Mouse (Mus musculus) common myeloid progenitor, adult 5-6 weeks (primary cell): Measurements from ENCODE around the gene Ppfia3. TPM values are rescaled to one million over a fixed set of nuclear protein-coding genes. Genes with fewer than 3 reads are reported as not detected.

Source experiments
- ATAC-seq: replicated peaks from 2 replicates; pipeline ENCODE4 v1.8.0; 2016; ENCODE audit warnings: low read depth, mild to moderate bottlenecking, moderate TSS enrichment, inconsistent platforms; ENCODE audit not compliant: poor library complexity, severe bottlenecking
- total RNA-seq: library from RNA; stranded (forward); fragments of 200-1000, 187-1606 nt; gene quantifications from 2 replicates; pipeline ENCODE4 v1.2.3, GENCODE M21; 2017

The Ppfia3 gene
- total RNA-seq, 1 experiment from 2014 or later, result not detected

DNA sequence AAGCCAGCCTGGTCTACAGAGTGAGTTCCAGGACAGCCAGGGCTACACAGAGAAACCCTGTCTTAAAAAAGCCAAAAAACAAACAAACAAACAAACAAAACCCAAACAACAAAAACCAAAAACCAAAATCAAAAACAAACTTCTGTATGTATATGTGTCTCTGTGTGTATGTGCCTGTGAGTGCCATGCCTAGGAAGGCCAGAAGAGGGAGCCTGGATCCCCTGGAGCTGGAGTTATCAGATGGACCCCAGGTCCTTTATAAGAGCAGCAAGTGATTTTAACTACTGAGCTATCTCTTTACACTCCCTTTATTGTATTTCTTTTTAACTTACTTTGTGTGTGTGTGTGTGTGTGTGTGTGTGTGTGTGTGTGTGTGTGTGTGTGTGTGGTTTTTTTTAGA lies 41.0 kb downstream of the Ppfia3 start:
- ATAC-seq, result no peak

DNA sequence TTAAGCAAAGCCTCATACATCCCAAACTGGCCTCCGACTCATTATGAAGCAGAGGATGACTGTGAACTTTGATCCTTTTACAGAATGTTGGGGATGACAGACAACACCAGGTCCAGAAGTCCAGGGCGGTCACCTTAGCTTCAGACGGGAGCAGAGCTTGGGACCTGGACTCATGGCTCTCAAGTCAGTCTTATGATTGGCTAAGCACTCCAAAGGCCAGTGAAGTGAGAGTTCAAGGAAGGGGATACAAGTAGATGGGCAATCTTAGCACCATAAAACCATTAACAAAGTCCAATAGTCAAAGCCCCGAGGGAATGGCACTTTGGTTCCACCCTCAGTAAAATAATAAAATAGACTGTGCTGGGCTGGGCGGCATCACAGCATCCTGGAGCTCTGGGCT lies 43.8 kb downstream of the Ppfia3 start:
- ATAC-seq, result no peak

DNA sequence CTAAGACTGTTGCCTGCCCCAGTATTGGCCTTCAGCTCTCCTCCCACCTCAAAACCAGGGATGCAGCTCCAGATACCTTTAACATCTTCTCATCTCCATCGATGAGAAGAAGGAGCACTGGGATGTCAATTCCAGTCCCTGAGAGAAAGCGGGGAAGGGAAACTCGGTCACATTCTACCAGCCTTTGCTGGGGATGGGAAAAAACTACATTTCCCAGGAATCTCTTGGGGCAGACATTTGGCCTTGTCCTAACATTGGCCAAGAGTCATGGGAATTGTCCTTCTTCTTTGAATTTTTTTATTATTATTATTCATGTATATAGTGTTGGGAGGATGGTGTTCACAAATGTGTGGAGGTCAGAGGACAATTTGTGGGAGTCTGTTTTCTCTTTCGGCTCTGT lies 44.6 kb downstream of the Ppfia3 start:
- no peak for ATAC-seq

DNA sequence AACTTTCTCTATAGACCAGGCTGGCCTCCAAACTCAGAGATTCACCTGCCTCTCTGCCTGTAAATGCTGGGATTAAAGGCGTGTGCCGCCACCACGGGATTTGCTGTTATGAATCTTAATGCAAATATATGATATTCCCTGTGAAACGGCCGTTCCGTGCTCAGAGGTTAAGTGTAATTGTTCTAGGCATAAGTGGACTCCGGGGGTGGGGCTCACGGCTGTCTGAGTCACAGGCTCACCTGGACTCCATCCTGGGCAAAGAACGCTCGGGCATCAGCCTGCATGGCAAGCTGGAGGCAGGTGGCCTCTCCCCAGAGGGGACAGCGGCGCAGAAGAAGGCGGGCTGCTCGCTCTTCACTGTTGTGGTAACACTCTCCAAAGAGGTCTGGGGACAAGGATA lies 50.3 kb downstream of the Ppfia3 start:
- no peak for ATAC-seq

DNA sequence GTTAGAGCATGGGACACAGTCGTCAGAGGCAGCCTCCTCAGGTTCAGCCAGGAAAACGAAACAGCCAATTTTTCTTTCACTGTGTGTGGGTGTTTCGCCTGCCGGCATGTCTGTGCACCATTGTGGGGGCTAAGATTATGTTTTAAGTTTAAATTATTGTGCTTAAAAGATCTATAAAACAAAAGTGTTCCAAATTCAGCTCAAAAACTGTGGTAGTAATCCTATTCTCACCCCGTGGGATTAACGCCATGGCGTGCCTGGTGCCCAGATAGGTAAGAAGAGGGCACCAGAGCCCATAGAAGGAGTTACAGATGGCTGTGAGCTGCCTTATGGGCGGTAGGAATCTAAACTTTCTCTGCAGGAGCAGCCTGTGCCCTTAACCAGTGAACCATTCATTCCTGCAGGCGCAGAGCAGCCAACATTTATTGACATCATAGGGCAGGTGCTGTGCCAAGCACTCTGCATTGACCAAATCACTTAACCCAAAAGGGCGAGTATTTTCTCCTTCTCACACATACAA lies 51.6 kb downstream of the Ppfia3 start:
- no peak for ATAC-seq

DNA sequence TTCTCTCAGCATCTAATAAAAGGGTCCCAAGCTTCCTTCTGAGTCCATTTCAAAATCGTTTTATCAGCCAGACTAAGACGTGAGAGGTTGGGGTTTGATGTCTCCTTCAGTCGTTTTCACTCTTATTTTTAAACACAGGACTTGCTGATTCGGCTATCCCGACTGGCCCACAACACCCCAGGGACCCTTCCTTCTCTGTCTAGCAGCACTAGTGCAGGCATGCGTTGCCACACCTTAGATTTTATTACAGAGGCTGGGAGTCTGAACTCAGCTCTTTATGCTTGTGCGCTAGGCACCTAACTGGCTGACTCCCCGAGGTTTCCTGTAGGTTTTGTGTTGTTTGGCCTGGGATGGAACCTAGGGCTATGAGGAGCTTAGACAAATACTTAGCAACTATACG lies 53.3 kb downstream of the Ppfia3 start:
- no peak for ATAC-seq

DNA sequence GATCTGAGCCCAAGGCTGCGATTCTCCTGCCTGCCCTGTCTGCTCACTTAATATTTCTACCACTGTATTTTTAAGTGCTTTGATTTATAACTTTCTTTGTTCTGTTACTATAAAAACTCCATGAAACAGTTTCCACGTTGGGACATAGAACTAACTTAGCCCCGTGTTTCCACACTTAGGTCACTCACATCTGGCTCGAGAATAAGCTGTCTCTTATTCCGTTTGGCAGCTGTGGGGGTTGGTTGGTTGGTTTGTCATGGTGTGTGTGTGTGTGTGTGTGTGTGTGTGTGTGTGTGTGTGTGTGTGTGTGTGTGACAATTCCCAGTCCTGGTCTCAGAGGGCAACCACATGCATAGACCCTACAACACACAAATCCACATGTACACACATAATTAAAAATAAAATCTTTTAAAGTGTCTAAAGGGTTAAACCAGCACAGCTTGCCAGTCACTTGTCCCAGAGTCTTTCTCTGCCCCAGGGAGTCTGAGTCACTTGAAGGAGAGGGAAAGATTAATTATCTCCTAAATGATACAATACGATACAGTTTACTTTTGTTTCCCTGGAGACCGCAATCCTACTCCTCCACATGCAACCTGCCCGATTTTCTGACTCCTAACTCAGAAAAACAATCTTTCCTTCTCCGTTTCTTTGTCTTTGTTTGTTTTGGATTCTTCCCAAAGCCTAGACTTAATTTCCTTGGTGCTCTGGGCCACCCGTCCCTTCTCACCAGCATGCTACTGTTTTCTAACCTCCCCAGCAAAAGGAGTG lies 53.9 kb downstream of the Ppfia3 start:
- no peak for ATAC-seq

DNA sequence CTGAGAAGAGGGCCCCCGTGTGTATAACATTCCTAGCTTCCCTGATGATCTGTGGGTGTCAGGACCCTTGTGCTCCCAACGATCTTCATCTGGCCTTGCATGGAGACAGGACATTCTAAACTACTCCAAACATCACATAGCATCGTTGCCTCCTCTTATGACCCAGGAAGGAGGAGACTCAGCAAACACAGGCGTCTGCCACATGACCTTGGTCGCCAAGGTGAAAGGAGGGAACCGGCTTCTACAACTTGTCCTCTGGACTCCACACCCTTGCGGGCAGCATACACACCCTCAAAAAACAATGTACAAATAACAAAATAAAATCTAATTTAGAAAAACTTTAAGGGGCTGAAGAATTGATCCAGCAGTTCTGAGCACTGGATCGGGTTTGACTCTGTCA lies 54.8 kb downstream of the Ppfia3 start:
- no peak for ATAC-seq

DNA sequence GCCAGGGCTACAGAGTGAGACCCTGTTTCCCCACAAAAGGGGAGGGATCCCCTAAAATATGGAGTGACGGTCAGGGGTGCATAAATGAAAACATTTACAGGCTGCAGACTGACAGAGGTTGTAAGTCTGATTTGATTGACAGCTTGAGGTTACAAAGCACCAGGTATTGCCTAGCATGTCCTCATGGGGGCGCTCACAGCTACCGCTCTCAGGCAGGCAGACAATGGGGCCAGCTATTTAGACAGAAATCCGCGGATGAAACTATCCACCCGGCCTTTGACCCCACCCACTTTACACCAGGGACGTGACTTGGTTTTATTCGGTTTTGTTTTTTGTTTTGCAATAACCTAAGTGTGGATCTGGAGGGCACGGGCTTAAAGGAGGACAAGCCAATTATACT lies 57.4 kb downstream of the Ppfia3 start:
- peak; percentile 53 for ATAC-seq

DNA sequence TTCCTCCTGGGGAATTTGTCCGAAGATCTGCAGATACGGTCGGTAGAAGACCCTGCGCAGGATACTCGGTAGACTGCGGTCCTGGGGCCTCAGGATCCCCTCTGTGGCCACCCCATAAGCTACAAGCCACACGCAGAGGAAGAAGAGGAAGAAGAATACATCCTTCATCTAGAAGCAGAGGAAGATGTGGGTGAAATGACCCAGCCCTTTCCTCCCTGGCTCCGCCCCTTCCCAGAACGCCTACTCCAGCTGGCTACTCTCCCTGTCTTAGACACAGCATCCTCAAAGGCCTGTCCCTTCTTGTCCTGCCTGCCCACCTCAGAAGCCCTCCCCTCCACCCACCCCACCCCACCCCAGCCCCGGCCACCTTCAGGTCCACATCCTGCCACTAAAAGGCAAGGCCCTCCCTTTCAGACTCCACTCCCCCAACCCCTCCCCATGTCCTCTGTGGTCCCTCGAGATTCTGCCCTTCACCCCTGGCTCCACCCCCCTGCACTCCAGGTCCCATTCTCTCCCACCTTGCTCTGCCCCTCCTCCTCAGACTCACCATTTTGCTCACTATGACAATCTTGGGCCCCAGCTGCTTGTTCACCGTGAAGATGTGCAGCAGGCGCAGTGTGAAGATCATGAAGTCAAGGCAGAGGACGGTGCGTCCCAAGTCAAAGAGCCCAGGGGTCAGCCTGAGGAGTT lies 58.1 kb downstream of the Ppfia3 start:
- peak; percentile 56 for ATAC-seq

DNA sequence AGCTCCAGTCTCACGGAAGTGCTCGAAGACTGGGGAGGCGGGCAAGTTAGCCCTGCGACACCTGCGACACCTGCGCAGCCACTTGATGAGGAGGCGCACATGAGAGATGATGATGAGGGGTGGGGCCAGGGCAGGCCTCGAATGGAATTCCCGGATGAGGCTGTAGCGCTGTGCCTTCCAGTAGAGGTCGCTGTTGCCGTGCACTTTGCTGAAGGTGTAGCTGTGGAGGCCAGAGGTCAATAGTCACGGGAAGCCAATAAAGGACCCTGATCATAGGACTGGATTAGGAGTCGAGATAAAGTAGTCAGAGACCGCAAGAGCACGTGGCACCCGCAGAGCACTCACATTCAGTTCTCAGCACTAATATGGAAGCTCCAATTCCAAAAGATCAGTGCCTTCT lies 61.5 kb downstream of the Ppfia3 start:
- peak; percentile 59 for ATAC-seq

DNA sequence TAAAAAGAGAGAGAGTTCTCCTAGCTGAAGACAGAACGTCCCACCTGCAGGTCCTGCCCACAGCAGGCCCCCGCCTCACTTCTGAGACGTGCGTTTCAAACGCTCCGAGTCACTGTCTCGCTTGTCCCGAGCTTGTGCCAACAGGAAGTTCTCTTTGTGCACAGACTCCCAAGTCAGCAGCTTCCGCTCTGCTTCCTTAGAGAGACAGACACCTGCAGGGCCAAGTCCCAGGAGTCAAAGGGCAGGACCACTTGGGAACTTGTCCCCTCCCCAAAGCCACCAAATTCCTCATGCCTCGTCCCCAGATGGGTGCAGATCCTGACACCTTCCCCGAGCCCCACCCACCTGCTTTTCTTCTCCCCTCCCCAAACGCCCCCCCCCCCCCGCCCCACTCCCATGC lies 62.0 kb downstream of the Ppfia3 start:
- no peak for ATAC-seq

DNA sequence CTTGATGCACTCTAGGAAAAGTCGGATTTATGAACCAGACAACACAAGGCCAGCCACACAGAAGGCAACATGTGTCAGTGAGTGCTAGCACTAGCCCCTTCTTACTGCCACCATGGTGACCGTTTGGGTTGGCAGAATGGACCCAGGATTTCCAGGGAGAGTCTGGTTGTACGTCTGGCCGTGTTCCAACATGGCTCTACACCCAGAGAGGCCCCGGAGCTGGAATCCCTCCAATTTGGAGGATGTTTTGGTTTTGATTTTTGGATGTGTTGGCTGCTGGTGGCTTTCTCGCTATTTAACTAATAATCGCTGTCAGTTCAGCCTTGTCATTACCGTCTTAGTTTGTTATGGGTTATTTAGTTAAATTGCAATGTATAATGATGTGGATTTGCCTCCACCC lies 64.2 kb downstream of the Ppfia3 start:
- ATAC-seq, result no peak

DNA sequence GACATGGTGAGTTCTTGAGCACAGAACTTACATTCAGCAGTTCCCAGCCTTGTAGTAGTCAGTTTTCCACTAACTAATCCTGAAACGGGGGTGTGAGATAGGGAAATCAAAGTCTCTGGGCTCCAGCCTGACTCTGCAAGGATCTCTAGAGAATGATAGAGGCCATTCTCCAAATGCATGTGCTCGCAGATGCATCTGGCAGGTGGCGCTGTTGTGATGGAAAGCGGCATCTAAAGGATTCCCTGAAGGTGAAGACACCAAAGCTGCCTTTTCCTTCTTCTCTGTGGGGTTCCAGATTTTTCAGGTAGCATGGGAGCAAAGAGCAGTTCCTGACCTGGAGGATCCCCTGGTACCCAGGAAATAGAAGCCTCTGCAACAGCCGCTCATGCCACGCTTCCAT lies 66.5 kb downstream of the Ppfia3 start:
- ATAC-seq, result peak; percentile 45; the same call in 1 of the 2 replicates

DNA sequence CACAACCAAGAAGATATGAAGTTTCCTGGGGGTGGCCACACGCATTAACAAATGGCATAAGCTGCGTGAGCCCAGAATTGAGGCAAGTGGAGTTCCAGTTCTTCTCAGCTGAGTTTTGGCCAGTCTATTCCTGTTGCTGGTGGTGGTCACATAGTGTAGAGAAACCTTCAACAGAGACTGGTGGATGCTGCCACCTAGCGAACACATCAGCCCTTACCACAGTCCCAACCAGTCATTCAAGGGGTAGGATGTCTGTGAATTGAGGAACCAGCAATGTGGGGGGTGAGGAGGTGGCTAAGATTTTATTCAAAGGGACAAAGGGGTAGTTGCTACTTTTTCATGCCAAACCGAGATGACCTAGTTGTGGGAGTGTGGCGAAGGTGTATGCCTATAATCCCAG lies 67.1 kb downstream of the Ppfia3 start:
- peak; percentile 100 for ATAC-seq

DNA sequence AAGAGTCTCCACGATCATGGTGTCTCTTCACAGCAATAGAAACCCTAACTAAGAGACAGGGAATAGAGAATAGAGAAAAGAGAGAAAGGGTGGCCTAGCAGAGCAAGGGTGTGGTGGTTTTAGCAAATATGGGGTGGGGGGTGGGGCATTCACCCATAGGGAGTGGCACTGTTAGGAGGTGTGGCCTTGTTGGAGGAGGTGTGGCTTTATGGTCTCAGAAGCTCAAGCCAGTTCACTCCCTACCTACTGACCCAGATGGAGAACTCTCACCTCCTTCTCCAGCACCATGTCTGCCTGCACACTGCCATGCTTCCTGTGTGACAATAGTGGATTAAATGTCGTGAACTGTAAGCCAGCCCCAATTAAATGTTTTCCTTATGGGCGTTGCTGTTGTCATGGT lies 69.3 kb downstream of the Ppfia3 start:
- ATAC-seq, result no peak

DNA sequence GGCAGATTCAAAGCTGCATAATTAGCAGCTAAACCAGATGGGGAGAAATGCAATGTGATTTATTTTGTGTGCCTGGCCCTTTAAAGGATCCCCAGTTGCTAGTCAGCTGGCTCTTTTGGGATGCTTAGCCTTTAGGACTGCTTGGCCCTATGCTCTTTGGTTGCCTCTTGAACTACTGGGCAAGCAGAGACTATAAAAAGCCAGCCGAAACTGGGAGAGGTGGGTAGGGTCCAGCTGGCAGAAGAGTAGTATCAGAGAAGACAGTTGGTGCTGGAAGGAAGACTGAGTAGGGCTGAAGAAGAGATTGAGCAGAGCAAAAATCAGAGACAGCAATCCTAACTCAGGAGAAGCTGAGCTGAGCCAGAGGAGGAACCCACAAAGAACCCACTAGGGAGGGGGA lies 70.2 kb downstream of the Ppfia3 start:
- no peak for ATAC-seq

Other genes starting within 250 kb of the Ppfia3 start
- gene Rps11, start 242.6 kb downstream of the Ppfia3 start, total RNA-seq, result 1,473 and 1,910 TPM in 2 replicates
- 3,242 and 3,932 TPM in 2 replicates for gene Rpl13a, start 238.3 kb downstream of the Ppfia3 start, total RNA-seq
- gene Gm45713, start 230.8 kb downstream of the Ppfia3 start, total RNA-seq, result not detected in 2 replicates
- gene Flt3l, start 230.6 kb downstream of the Ppfia3 start, total RNA-seq, result 5.8 and 13.0 TPM in 2 replicates
- gene Pih1d1, start 212.7 kb downstream of the Ppfia3 start, total RNA-seq, result 35.2 and 59.8 TPM in 2 replicates
- gene Aldh16a1, start 212.4 kb downstream of the Ppfia3 start, total RNA-seq, result 32.2 and 37.9 TPM in 2 replicates
- not detected in 2 replicates for gene Slc17a7, start 203.1 kb downstream of the Ppfia3 start, total RNA-seq
- gene Gfy, start 187.4 kb downstream of the Ppfia3 start, total RNA-seq, result not detected in 2 replicates
- gene Pth2, start 186.0 kb downstream of the Ppfia3 start, total RNA-seq, result not detected in 2 replicates
- 0.18 and 2.0 TPM in 2 replicates for gene Ccdc155, start 162.1 kb downstream of the Ppfia3 start, total RNA-seq
- gene Dkkl1, start 154.9 kb downstream of the Ppfia3 start, total RNA-seq, result 6.7 and 17.4 TPM in 2 replicates
- gene Tead2, start 151.3 kb downstream of the Ppfia3 start, total RNA-seq, result 0.55 and 0.87 TPM in 2 replicates
- gene Cd37, start 127.9 kb downstream of the Ppfia3 start, total RNA-seq, result 28.9 and 41.4 TPM in 2 replicates
- not detected in 2 replicates for gene Slc6a16, start 125.9 kb downstream of the Ppfia3 start, total RNA-seq
- gene Slc6a21, start 89.5 kb downstream of the Ppfia3 start, total RNA-seq, result not detected in 2 replicates
- gene Trpm4, start 33.2 kb downstream of the Ppfia3 start, total RNA-seq, result 3.1 and 3.4 TPM in 2 replicates
- 0.41 TPM in 1 of 2 replicates, not detected in the other for gene Hrc, start 31.7 kb downstream of the Ppfia3 start, total RNA-seq
- gene Lin7b, start 3.6 kb upstream of the Ppfia3 start, total RNA-seq, result 1.9 TPM in 1 of 2 replicates, not detected in the other
- 451 and 564 TPM in 2 replicates for gene Snrnp70, start 28.7 kb upstream of the Ppfia3 start, total RNA-seq
- not detected in 2 replicates for gene Kcna7, start 38.6 kb upstream of the Ppfia3 start, total RNA-seq
- gene Ntf5, start 46.7 kb upstream of the Ppfia3 start, total RNA-seq, result not detected in 2 replicates
- not detected in 2 replicates for gene Lhb, start 53.8 kb upstream of the Ppfia3 start, total RNA-seq
- 6.2 and 7.5 TPM in 2 replicates for gene Gys1, start 67.8 kb upstream of the Ppfia3 start, total RNA-seq
- gene Ruvbl2, start 71.1 kb upstream of the Ppfia3 start, total RNA-seq, result 149 and 177 TPM in 2 replicates
- 650 and 699 TPM in 2 replicates for gene Ftl1, start 92.9 kb upstream of the Ppfia3 start, total RNA-seq
- 34.0 and 35.6 TPM in 2 replicates for gene Bax, start 99.9 kb upstream of the Ppfia3 start, total RNA-seq
- not detected in 2 replicates for gene Tulp2, start 114.9 kb upstream of the Ppfia3 start, total RNA-seq
- gene Gm45808, start 119.8 kb upstream of the Ppfia3 start, total RNA-seq, result not detected in 2 replicates
- gene Dhdh, start 121.8 kb upstream of the Ppfia3 start, total RNA-seq, result 11.8 and 13.4 TPM in 2 replicates
- 296 and 342 TPM in 2 replicates for gene Nucb1, start 143.4 kb upstream of the Ppfia3 start, total RNA-seq
- 122 and 193 TPM in 2 replicates for gene Ppp1r15a, start 159.2 kb upstream of the Ppfia3 start, total RNA-seq
- gene Plekha4, start 159.3 kb upstream of the Ppfia3 start, total RNA-seq, result not detected in 2 replicates
- not detected in 2 replicates for gene Hsd17b14, start 187.9 kb upstream of the Ppfia3 start, total RNA-seq
- 26.6 and 39.0 TPM in 2 replicates for gene Bcat2, start 203.1 kb upstream of the Ppfia3 start, total RNA-seq
- gene Fgf21, start 248.5 kb upstream of the Ppfia3 start, total RNA-seq, result not detected in 2 replicates